Mouse (Mus musculus) limb, embryonic 14.5 days (tissue): ENCODE measurements at regions not wholly inside any gene's neighbourhood (a gene's known extent, or its start where the extent isn't known, plus 50 kb on each side); places are given as distances from the start of the nearest gene placed in this dataset.

Source experiments
- ATAC-seq: fragments of 200-750 bp; cut with Nextera tagmentation; 2 replicates; pipeline ENCODE4 v1.8.0; 2017; ENCODE audit warnings: low read depth, moderate number of reproducible peaks, moderate TSS enrichment; ENCODE audit not compliant: low FRiP score
- DNase-seq: peaks from one replicate; pipeline ENCODE4 v3.0.0-alpha.2; 2015; ENCODE audit warnings: low spot score
- H3K27ac ChIP-seq: fragments of 300-500 bp; sonication (generic); replicated peaks from 2 replicates; pipeline ENCODE4 v1.5.1; 2014; ENCODE audit warnings: low read depth, mild to moderate bottlenecking, low read length, moderate library complexity, mixed read lengths
- H3K27me3 ChIP-seq: fragments of 300-500 bp; sonication (generic); 2 replicates; pipeline ENCODE4 v1.6.1; 2014; ENCODE audit warnings: low read length, mixed read lengths; ENCODE audit not compliant: control insufficient read depth, insufficient read depth
- H3K36me3 ChIP-seq: fragments of 300-500 bp; sonication (generic); 2 replicates; pipeline ENCODE4 v1.6.1; 2014; ENCODE audit warnings: mild to moderate bottlenecking, low read length, moderate library complexity, mixed read lengths; ENCODE audit not compliant: control insufficient read depth, insufficient read depth
- H3K4me1 ChIP-seq: fragments of 300-500 bp; sonication (generic); 2 replicates; pipeline ENCODE4 v1.6.1; 2014; ENCODE audit warnings: antibody characterized with exemption, low read length, mixed read lengths; ENCODE audit not compliant: control insufficient read depth, insufficient read depth
- H3K4me2 ChIP-seq: fragments of 300-500 bp; sonication (generic); replicated peaks from 2 replicates; pipeline ENCODE4 v1.6.1; 2014; ENCODE audit warnings: low read depth, mild to moderate bottlenecking, low read length, moderate library complexity; ENCODE audit not compliant: severe bottlenecking
- H3K4me3 ChIP-seq: fragments of 300-500 bp; sonication (generic); replicated peaks from 2 replicates; pipeline ENCODE4 v1.5.1; 2014; ENCODE audit warnings: low read length
- H3K9ac ChIP-seq: fragments of 300-500 bp; sonication (generic); 2 replicates; pipeline ENCODE4 v1.6.1; 2014; ENCODE audit warnings: mild to moderate bottlenecking, low read depth, low read length, moderate library complexity; ENCODE audit not compliant: severe bottlenecking
- H3K9me3 ChIP-seq: fragments of 300-500 bp; sonication (generic); 2 replicates; pipeline ENCODE4 v1.6.1; 2016; ENCODE audit warnings: low read length; ENCODE audit not compliant: control insufficient read depth
- POLR2A ChIP-seq: fragments of 200-500 bp; IDR thresholded peaks from 2 replicates; pipeline ENCODE4 v1.8.0; 2012; ENCODE audit warnings: inconsistent platforms, mild to moderate bottlenecking, moderate library complexity, borderline replicate concordance; ENCODE audit not compliant: insufficient read depth, insufficient read length; ENCODE audit errors: extremely low read depth
- WGBS: fragments of 180-500 bp; shearing (Covaris S2); extraction: QIAGEN DNeasy Blood & Tissue Kit; methylation state at CpG from one replicate; pipeline ENCODE4 v1.1.7; 2014; 5-methylcytosine and 5-hydroxymethylcytosine counted together

- TF ChIP-seq POLR2A, result no peak
- no peak overlapping the region for H3K27ac ChIP-seq
- WGBS, result 19% methylated on average over 6 of the region's 6 CpGs
Measured at GRCm38 (mm10) chr12:12586436-12586835, 324.5 kb downstream of the Fam49a start.

GRCm38 (mm10) chr12:12581271-12582186 is 319.6 kb downstream of the Fam49a start:
- Histone ChIP-seq H3K4me1 (peaks cover 18% of the 10 kb centered on the region), H3K9me3 (no peaks in the 10 kb centered on the region), H3K36me3 (no peaks in the 10 kb centered on the region), H3K27me3 (no peaks in the 10 kb centered on the region), H3K4me3 (no peak overlapping the region), H3K9ac (no peak overlapping the region), H3K27ac (no peak overlapping the region), H3K4me2 (peak overlapping the region; percentile 16; the same call in 1 of the 2 replicates)
- ATAC-seq (peak; percentile 89), DNase-seq (peak; percentile 46)
- no peak for TF ChIP-seq POLR2A
- 3% methylated on average over 19 of the region's 19 CpGs for WGBS

More at GRCm38 (mm10) chr12:12586436-12586835, 324.5 kb downstream of the Fam49a start:
- Histone ChIP-seq H3K36me3 (no peaks in the 10 kb centered on the region), H3K9me3 (no peaks in the 10 kb centered on the region), H3K4me2 (no peak overlapping the region), H3K27me3 (no peaks in the 10 kb centered on the region), H3K4me1 (peaks cover 7% of the 10 kb centered on the region), H3K9ac (no peak overlapping the region), H3K4me3 (no peak overlapping the region)
- no peak for ATAC-seq
- DNase-seq, result no peak

- Histone ChIP-seq H3K27ac (no peak overlapping the region), H3K36me3 (no peaks in the 10 kb centered on the region), H3K27me3 (no peaks in the 10 kb centered on the region), H3K9me3 (no peaks in the 10 kb centered on the region), H3K4me2 (peak overlapping the region; percentile 15; the same call in 1 of the 2 replicates), H3K9ac (no peak overlapping the region), H3K4me1 (peaks cover 18% of the 10 kb centered on the region), H3K4me3 (no peak overlapping the region)
- ATAC-seq (no peak), DNase-seq (no peak)
- no peak for TF ChIP-seq POLR2A
- 3% methylated on average over 8 of the region's 8 CpGs for WGBS
Measured at GRCm38 (mm10) chr12:12580763-12581178, 318.8 kb downstream of the Fam49a start.

GRCm38 (mm10) chr12:12578278-12578677 is 316.3 kb downstream of the Fam49a start:
- 49% methylated on average over 7 of the region's 7 CpGs for WGBS
- Histone ChIP-seq H3K27ac (no peak overlapping the region), H3K4me2 (no peak overlapping the region), H3K27me3 (no peaks in the 10 kb centered on the region), H3K9ac (no peak overlapping the region), H3K4me1 (peaks cover 18% of the 10 kb centered on the region), H3K4me3 (no peak overlapping the region), H3K36me3 (no peaks in the 10 kb centered on the region), H3K9me3 (no peaks in the 10 kb centered on the region)
- ATAC-seq (no peak), DNase-seq (no peak)
- TF ChIP-seq POLR2A, result no peak

- no peak overlapping the region for H3K4me3 ChIP-seq
- ATAC-seq (no peak), DNase-seq (no peak)
- no peak overlapping the region for H3K9ac ChIP-seq
- no peaks in the 10 kb centered on the region for H3K4me1 ChIP-seq
- no peak overlapping the region for H3K4me2 ChIP-seq
- H3K27ac ChIP-seq, result no peak overlapping the region
- no peak for TF ChIP-seq POLR2A
- no peaks in the 10 kb centered on the region for H3K27me3 ChIP-seq
- 92% methylated on average over 7 of the region's 7 CpGs for WGBS
- H3K9me3 ChIP-seq, result no peaks in the 10 kb centered on the region
- no peaks in the 10 kb centered on the region for H3K36me3 ChIP-seq
Measured at GRCm38 (mm10) chr12:12570563-12571251, 308.8 kb downstream of the Fam49a start.
